In the genomic region with DNA sequence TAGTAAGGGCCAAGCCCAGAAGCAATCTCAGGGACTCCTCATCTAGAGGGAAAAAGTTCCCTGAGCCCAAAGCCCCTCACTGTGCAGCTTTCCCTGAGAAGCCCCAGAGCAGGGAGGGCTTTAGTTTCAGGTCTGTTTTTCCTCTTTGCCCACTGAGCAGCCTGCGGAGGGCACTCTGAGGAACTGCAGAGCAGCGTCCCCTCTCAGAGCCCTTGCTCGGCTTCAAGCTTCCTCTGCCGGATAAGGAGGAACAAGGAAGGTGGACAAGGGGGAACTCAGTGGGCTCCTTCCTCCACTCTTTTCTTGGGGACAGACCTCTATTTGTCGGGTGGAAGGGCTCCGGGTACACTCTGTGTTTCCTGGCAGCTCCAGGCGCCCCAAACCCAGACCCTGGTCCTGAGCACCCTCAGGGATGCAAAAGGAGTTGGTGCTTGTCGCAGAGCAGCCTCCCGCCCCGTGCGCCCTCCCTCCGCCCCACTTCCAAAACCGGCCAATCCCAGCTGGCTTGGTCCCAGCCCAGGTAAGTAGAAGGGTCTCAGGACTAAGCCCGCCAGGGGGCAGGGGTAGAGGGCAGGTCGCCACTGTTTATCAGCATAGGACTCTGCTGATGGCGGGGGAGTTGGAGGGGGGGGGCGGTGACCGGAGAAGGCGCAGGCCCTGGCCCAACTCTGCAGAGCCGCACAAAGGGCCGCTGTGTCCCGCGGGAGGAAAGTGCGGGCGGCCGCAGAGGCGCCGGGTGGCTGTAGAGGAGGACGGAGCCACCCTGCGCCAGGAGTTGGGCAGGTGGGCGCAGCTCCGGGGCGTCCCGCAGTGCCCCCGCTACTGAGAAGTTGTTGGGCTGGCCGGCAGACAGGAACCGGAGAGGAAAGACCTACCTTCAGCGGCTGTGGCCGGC, we compare ENCODE assay signal across 8 mouse cellular contexts. TPM values are rescaled to one million over a fixed set of nuclear protein-coding genes. Genes with fewer than 3 reads are reported as not detected.
A peak's percentile ranks its signal among the peaks of the same experiment; 100 is the strongest.
DNase-seq lines count a peak whose midpoint lies in the region; ATAC-seq and TF ChIP-seq lines count a peak whose summit lies in the region.

No protein-coding gene starts in this region.

- peak; percentile 33 for TF ChIP-seq CTCF in midbrain, postnatal 0 days (IDR thresholded peaks at IDR 0.05)

- peak; percentile 54 to 55 for DNase-seq in right cerebral cortex, postnatal 10 days (ENCODE audit: low spot score in 2 of 2)
- no peak for DNase-seq in right cerebral cortex, postnatal 25 days
- peak; percentile 59 to 70 for DNase-seq in cerebellum, postnatal 14 days
- DNase-seq in limb, embryonic 10.5 days (ENCODE audit: low spot score) = peak; percentile 81
- peak; percentile 44 for DNase-seq in midbrain, postnatal 0 days (ENCODE audit: low spot score)
- DNase-seq in gastrocnemius, postnatal 25 days = no peak
- DNase-seq in adrenal gland, postnatal 4 days (ENCODE audit: low spot score in 2 of 2) = no peak

- H3K27me3 ChIP-seq in heart, embryonic 14.5 days (ENCODE audit: control insufficient read depth, insufficient read depth, low read length) = peaks cover 36% of the 10 kb centered on the region
- H3K27me3 ChIP-seq in limb, embryonic 10.5 days (ENCODE audit: low read depth, poor library complexity, severe bottlenecking) = peaks cover 73% of the 10 kb centered on the region
- no peaks in the 10 kb centered on the region for H3K27me3 ChIP-seq in midbrain, postnatal 0 days (ENCODE audit: insufficient read depth, low read length)

- H3K36me3 ChIP-seq in heart, embryonic 14.5 days (ENCODE audit: control insufficient read depth, insufficient read depth, low read length) = 0 out of 2 replicates have a peak, but pooled peaks cover 3% of the 10 kb centered on the region
- no peaks in the 10 kb centered on the region for H3K36me3 ChIP-seq in limb, embryonic 10.5 days
- H3K36me3 ChIP-seq in midbrain, postnatal 0 days (ENCODE audit: insufficient read depth, low read length) = no peaks in the 10 kb centered on the region

- H3K4me1 ChIP-seq in heart, embryonic 14.5 days (ENCODE audit: control insufficient read depth in 2 of 2, insufficient read depth in 2 of 2, low read length in 2 of 2) = peaks cover 23 to 29% of the 10 kb centered on the region in 2 experiments
- H3K4me1 ChIP-seq in limb, embryonic 10.5 days = peaks cover 28% of the 10 kb centered on the region
- peaks cover 8% of the 10 kb centered on the region for H3K4me1 ChIP-seq in midbrain, postnatal 0 days (ENCODE audit: insufficient read depth, low read length)

- ATAC-seq in heart, embryonic 14.5 days (ENCODE audit: insufficient number of reproducible peaks, insufficient read depth, low FRiP score, low read depth) = no peak
- peak; percentile 34 for ATAC-seq in midbrain, postnatal 0 days (ENCODE audit: low FRiP score)

- 3% methylated on average over 39 of the region's 39 CpGs for WGBS in heart, embryonic 14.5 days
- WGBS in limb, embryonic 10.5 days = 2% methylated on average over 39 of the region's 39 CpGs
- WGBS in midbrain, postnatal 0 days = 2% methylated on average over 32 of the region's 39 CpGs

- peak overlapping the region; percentile 96 for H3K4me2 ChIP-seq in heart, embryonic 14.5 days (ENCODE audit: low read length)
- peak overlapping the region; percentile 96 for H3K4me2 ChIP-seq in midbrain, postnatal 0 days (ENCODE audit: low read depth, low read length, poor library complexity, severe bottlenecking)

- peak overlapping the region; percentile 70 for H3K9ac ChIP-seq in heart, embryonic 14.5 days (ENCODE audit: low read length)
- H3K9ac ChIP-seq in midbrain, postnatal 0 days (replicated peaks; ENCODE audit: low read length, poor library complexity, severe bottlenecking) = peak overlapping the region; percentile 79

- no peaks in the 10 kb centered on the region for H3K9me3 ChIP-seq in heart, embryonic 14.5 days (ENCODE audit: control insufficient read depth, low read length)
- H3K9me3 ChIP-seq in limb, embryonic 10.5 days (replicated peaks) = no peaks in the 10 kb centered on the region
- H3K9me3 ChIP-seq in midbrain, postnatal 0 days (ENCODE audit: low read length) = no peaks in the 10 kb centered on the region

- peak overlapping the region in 1 of 2 experiments; percentile 53; a peak in 2 of 4 replicates for H3K27ac ChIP-seq in heart, embryonic 14.5 days (replicated peaks in 1 of 2; ENCODE audit: control insufficient read depth in 1 of 2, insufficient read depth in 1 of 2, low read depth in 2 of 2, low read length in 2 of 2)
- peak overlapping the region; percentile 85 for H3K27ac ChIP-seq in limb, embryonic 10.5 days
- peak overlapping the region; percentile 81 for H3K27ac ChIP-seq in midbrain, postnatal 0 days (ENCODE audit: low read depth, low read length)

- peak overlapping the region; percentile 50 to 54 for H3K4me3 ChIP-seq in heart, embryonic 14.5 days (ENCODE audit: control insufficient read depth in 1 of 2, insufficient read depth in 1 of 2, low read depth in 1 of 2, low read length in 2 of 2)
- H3K4me3 ChIP-seq in limb, embryonic 10.5 days = peak overlapping the region; percentile 73
- H3K4me3 ChIP-seq in midbrain, postnatal 0 days (ENCODE audit: low read depth, low read length) = peak overlapping the region; percentile 69

RNA-seq across cellular contexts. Expression of a gene that starts 31.9 kb away (rescaled TPM):
- polyA plus RNA-seq in heart, embryonic 14.5 days (2014; fragmentation: Nextera tagmentation; extraction: Ambion mirVana) = 6.2 and 6.9 TPM in 2 replicates
- 3.2 and 3.6 TPM in 2 replicates for polyA plus RNA-seq in limb, embryonic 10.5 days (2016; fragmentation: Nextera tagmentation; extraction: Ambion mirVana)
- 35.2 and 40.7 TPM in 2 replicates for total RNA-seq in midbrain, postnatal 0 days (2014; rRNA removed)
- polyA plus RNA-seq in midbrain, postnatal 0 days (2015; fragmentation: Nextera tagmentation; extraction: Ambion mirVana) = 21.4 and 23.9 TPM in 2 replicates
- 10 to 100 TPM; 18.2 to 23.7 TPM for total RNA-seq in gastrocnemius, postnatal 25 days (2021)
- total RNA-seq in adrenal gland, postnatal 4 days (2021) = 10 to 100 TPM; 24.8 to 27.0 TPM

Comparison
In these comparisons a context has a peak if more than half of its experiments do, and no peak if none do; other contexts are left out.
1. DNase-seq: peak in right cerebral cortex, postnatal 10 days (2 of 2), cerebellum, postnatal 14 days (2 of 2), limb, embryonic 10.5 days (single experiment) and midbrain, postnatal 0 days (single experiment); none in right cerebral cortex, postnatal 25 days (single experiment), gastrocnemius, postnatal 25 days (single experiment) and adrenal gland, postnatal 4 days (0 of 2).
2. Peak in every context shown above with its lines, with median percentiles within 50 percentile points of each other: H3K4me3 ChIP-seq.